Mouse (Mus musculus): ENCODE results near the gene Chadl. TPM values are rescaled to one million over a fixed set of nuclear protein-coding genes. Genes with fewer than 3 reads are reported as not detected.

Gene Chadl
- polyA plus RNA-seq, 1 experiment, result 9.0 TPM

- WGBS, result 5% methylated on average over 41 of the region's 41 CpGs
- TF ChIP-seq CTCF (conservative IDR thresholded peaks at IDR 0.05; ENCODE audit: insufficient read depth, insufficient read length, low read depth, low read length), result no peak
- TF ChIP-seq POLR2A (IDR thresholded peaks at IDR 0.05; ENCODE audit: low read depth, low read length), result no peak
Observed at GRCm38 (mm10) chr15:81729792-81730635, 32.9 kb upstream of the Chadl start.

GRCm38 (mm10) chr15:81729241-81729791 is 32.2 kb upstream of the Chadl start:
- DNase-seq, result peak; percentile 30
- H3K27ac ChIP-seq (ENCODE audit: insufficient read depth, low read depth, low read length), result peak overlapping the region; percentile 46; the same call in 1 of the 2 replicates

More at GRCm38 (mm10) chr15:81729792-81730635, 32.9 kb upstream of the Chadl start:
- Histone ChIP-seq H3K4me1 (ENCODE audit: control insufficient read depth, insufficient read depth, low read length) (peaks cover 5% of the 10 kb centered on the region; the same call in 1 of the 2 replicates), H3K4me3 (ENCODE audit: insufficient read depth, low read depth, low read length) (peak overlapping the region; percentile 93), H3K36me3 (ENCODE audit: control insufficient read depth, insufficient read depth, low read length) (no peaks in the 10 kb centered on the region), H3K27ac (ENCODE audit: insufficient read depth, low read depth, low read length) (peak overlapping the region; percentile 46; the same call in 1 of the 2 replicates), H3K27me3 (replicated peaks; ENCODE audit: control insufficient read depth, insufficient read depth, low read length) (no peaks in the 10 kb centered on the region)
- peak; percentile 100 for DNase-seq

GRCm38 (mm10) chr15:81725965-81726364 is 28.9 kb upstream of the Chadl start:
- TF ChIP-seq CTCF (conservative IDR thresholded peaks at IDR 0.05; ENCODE audit: insufficient read depth, insufficient read length, low read depth, low read length) (no peak), POLR2A (IDR thresholded peaks at IDR 0.05; ENCODE audit: low read depth, low read length) (no peak)
- WGBS, result 95% methylated on average over 8 of the region's 8 CpGs
- H3K27ac ChIP-seq (ENCODE audit: insufficient read depth, low read depth, low read length), result no peak overlapping the region
- DNase-seq, result no peak
- H3K36me3 ChIP-seq (ENCODE audit: control insufficient read depth, insufficient read depth, low read length), result no peaks in the 10 kb centered on the region
- no peak overlapping the region for H3K4me3 ChIP-seq (ENCODE audit: insufficient read depth, low read depth, low read length)
- no peaks in the 10 kb centered on the region for H3K27me3 ChIP-seq (replicated peaks; ENCODE audit: control insufficient read depth, insufficient read depth, low read length)
- peaks cover 5% of the 10 kb centered on the region; the same call in 1 of the 2 replicates for H3K4me1 ChIP-seq (ENCODE audit: control insufficient read depth, insufficient read depth, low read length)

More at GRCm38 (mm10) chr15:81729241-81729791, 32.2 kb upstream of the Chadl start:
- Histone ChIP-seq H3K27me3 (replicated peaks; ENCODE audit: control insufficient read depth, insufficient read depth, low read length) (no peaks in the 10 kb centered on the region), H3K4me1 (ENCODE audit: control insufficient read depth, insufficient read depth, low read length) (peaks cover 5% of the 10 kb centered on the region; the same call in 1 of the 2 replicates), H3K36me3 (ENCODE audit: control insufficient read depth, insufficient read depth, low read length) (no peaks in the 10 kb centered on the region), H3K4me3 (ENCODE audit: insufficient read depth, low read depth, low read length) (peak overlapping the region; percentile 93)
- TF ChIP-seq POLR2A (IDR thresholded peaks at IDR 0.05; ENCODE audit: low read depth, low read length) (no peak), CTCF (conservative IDR thresholded peaks at IDR 0.05; ENCODE audit: insufficient read depth, insufficient read length, low read depth, low read length) (no peak)
- WGBS, result under 1% methylated on average over 49 of the region's 49 CpGs

DNA sequence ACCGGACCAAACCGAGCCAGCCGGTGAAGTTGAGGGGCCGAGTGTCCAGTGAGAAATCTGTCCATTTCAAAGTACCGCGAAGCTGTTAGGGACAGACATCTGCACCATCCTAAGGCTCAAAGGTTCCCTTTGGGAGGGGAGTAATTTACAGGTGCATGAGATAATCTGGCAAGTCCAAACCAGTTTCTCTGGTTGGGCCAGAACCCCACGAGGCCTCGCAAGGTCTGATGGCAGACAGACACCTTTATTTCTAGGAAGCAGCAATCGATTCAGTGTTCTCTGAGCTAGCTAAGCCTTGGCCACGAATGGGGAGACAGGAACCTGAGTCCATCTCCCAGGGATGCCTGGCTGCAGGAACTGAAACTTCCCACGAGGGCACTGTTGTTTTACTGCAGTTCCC is 26.6 kb upstream of the Chadl start:
- 84% methylated on average over 11 of the region's 11 CpGs for WGBS

DNA sequence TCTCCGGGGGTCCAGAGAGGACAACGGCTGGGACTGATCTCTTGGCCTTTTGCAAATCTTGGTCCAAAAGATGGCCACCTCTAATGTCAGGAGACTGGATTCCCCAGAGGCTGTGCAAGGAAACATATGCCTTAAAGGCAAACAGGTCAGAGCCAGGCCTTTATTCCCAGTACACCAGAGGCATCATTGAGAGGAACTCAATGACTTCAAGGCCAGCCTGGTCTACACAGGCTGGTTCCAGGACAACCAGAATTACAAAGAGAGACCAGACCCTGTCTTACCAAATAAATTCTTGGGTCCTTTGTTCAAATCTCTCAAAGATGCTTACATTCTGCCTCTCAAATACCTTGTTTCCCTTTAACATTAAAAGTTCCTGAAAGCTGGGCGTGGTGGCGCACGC is 25.3 kb upstream of the Chadl start:
- H3K36me3 ChIP-seq (ENCODE audit: control insufficient read depth, insufficient read depth, low read length), result no peaks in the 10 kb centered on the region; the same call in 1 of the 2 replicates
- H3K4me1 ChIP-seq (ENCODE audit: control insufficient read depth, insufficient read depth, low read length), result no peaks in the 10 kb centered on the region
- H3K4me3 ChIP-seq (ENCODE audit: insufficient read depth, low read depth, low read length), result no peak overlapping the region
- no peak overlapping the region for H3K27ac ChIP-seq (ENCODE audit: insufficient read depth, low read depth, low read length)
- TF ChIP-seq CTCF (conservative IDR thresholded peaks at IDR 0.05; ENCODE audit: insufficient read depth, insufficient read length, low read depth, low read length) (no peak), POLR2A (IDR thresholded peaks at IDR 0.05; ENCODE audit: low read depth, low read length) (no peak)
- H3K27me3 ChIP-seq (replicated peaks; ENCODE audit: control insufficient read depth, insufficient read depth, low read length), result no peaks in the 10 kb centered on the region
- no peak for DNase-seq
- 94% methylated on average over 5 of the region's 5 CpGs for WGBS

More for the DNA sequence above, 26.6 kb upstream of the Chadl start:
- Histone ChIP-seq H3K27me3 (replicated peaks; ENCODE audit: control insufficient read depth, insufficient read depth, low read length) (no peaks in the 10 kb centered on the region), H3K36me3 (ENCODE audit: control insufficient read depth, insufficient read depth, low read length) (no peaks in the 10 kb centered on the region), H3K27ac (ENCODE audit: insufficient read depth, low read depth, low read length) (no peak overlapping the region), H3K4me3 (ENCODE audit: insufficient read depth, low read depth, low read length) (no peak overlapping the region), H3K4me1 (ENCODE audit: control insufficient read depth, insufficient read depth, low read length) (peaks cover 2% of the 10 kb centered on the region; the same call in 1 of the 2 replicates)
- no peak for DNase-seq
- TF ChIP-seq CTCF (conservative IDR thresholded peaks at IDR 0.05; ENCODE audit: insufficient read depth, insufficient read length, low read depth, low read length), result no peak
- no peak for TF ChIP-seq POLR2A (IDR thresholded peaks at IDR 0.05; ENCODE audit: low read depth, low read length)

- no peaks in the 10 kb centered on the region; the same call in 1 of the 2 replicates for H3K36me3 ChIP-seq (ENCODE audit: control insufficient read depth, insufficient read depth, low read length)
Observed at GRCm38 (mm10) chr15:81719139-81719531, 22.0 kb upstream of the Chadl start.

More at GRCm38 (mm10) chr15:81719139-81719531, 22.0 kb upstream of the Chadl start:
- no peak for DNase-seq
- H3K4me1 ChIP-seq (ENCODE audit: control insufficient read depth, insufficient read depth, low read length), result no peaks in the 10 kb centered on the region
- no peaks in the 10 kb centered on the region for H3K27me3 ChIP-seq (replicated peaks; ENCODE audit: control insufficient read depth, insufficient read depth, low read length)
- 0 out of 2 replicates have a peak, but pooled peaks have one; percentile 10 for TF ChIP-seq CTCF (conservative IDR thresholded peaks at IDR 0.05; ENCODE audit: insufficient read depth, insufficient read length, low read depth, low read length)
- TF ChIP-seq POLR2A (IDR thresholded peaks at IDR 0.05; ENCODE audit: low read depth, low read length), result no peak
- no peak overlapping the region for H3K4me3 ChIP-seq (ENCODE audit: insufficient read depth, low read depth, low read length)
- no peak overlapping the region for H3K27ac ChIP-seq (ENCODE audit: insufficient read depth, low read depth, low read length)
- 90% methylated on average over 6 of the region's 6 CpGs for WGBS
